Mouse (Mus musculus) lung, adult 2 months (tissue): ENCODE results near the gene Grik3.

ENCODE experiments used
- CTCF ChIP-seq: fragments of 200-500 bp; IDR thresholded peaks from 2 replicates; pipeline ENCODE4 v1.5.1; 2011; ENCODE audit warnings: mild to moderate bottlenecking, low read length, control low read depth; ENCODE audit not compliant: insufficient read depth
- POLR2A ChIP-seq: fragments of 200-500 bp; IDR thresholded peaks from 2 replicates; pipeline ENCODE4 v1.6.1; 2011; ENCODE audit warnings: low read depth, mild to moderate bottlenecking, control low read depth, low read length, borderline replicate concordance; ENCODE audit errors: extremely low read depth

GRCm38 (mm10) chr4:125640520-125640919 lies 150.0 kb downstream of the Grik3 start:
- TF ChIP-seq CTCF (no peak), POLR2A (no peak)
